Comparison of ENCODE assay signal across 13 mouse cellular contexts in the genomic region with DNA sequence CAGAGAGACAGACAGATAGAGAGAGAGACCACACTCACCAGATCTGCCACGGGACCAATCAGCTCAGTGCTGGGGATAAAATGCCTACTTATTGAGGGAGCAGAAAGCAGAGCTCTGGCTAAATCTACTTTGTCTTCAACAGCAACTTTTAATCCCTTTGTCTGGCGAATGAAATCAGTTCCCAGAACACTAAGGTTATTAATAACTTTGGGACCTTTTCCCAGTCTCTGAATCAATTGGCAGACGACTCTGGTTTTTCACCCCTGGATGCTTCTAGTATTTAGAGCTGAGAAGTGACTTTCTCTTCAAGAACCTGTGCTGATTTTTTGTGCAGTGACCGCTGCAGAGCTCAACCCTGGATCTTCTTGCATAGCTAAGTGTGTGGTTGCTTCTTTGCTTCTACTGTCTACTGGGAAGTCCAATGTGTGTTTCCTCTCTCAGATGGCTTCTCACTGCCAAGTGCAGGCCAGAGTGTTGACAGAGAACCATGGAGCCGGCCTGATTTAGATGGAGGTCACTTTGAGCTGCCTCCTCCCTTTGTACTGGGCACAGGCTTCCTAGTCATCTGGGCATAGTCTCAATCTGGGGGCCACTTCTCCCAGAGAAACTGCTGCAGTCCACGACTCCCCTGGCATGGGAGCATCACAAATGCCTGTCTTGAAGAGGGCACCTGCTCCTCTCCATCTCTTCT. TPM values are rescaled to one million over a fixed set of nuclear protein-coding genes. Genes with fewer than 3 reads are reported as not detected.
DNase-seq lines count a peak whose midpoint lies in the region; ATAC-seq and TF ChIP-seq lines count a peak whose summit lies in the region.
"Had no signal": no experiment of that assay in that cellular context is flagged by ENCODE, and none has a peak within 500 bp of the region (broad histone marks: within the 10 kb centered on the region; RNA-seq: fewer than 3 reads in every experiment).

No protein-coding gene starts in this region.

- H3K27me3 ChIP-seq in heart, embryonic 10.5 days (ENCODE audit: insufficient read depth, poor library complexity, severe bottlenecking), result no peaks in the 10 kb centered on the region
- H3K27me3 ChIP-seq in forebrain, embryonic 10.5 days (ENCODE audit: poor library complexity, severe bottlenecking), result no peaks in the 10 kb centered on the region
- no peaks in the 10 kb centered on the region for H3K27me3 ChIP-seq in stomach, postnatal 0 days (ENCODE audit: control insufficient read depth, insufficient read depth, low read length)
- H3K27me3 ChIP-seq: forebrain, embryonic 12.5 days had no signal

- TF ChIP-seq EP300 in stomach, postnatal 0 days (optimal IDR thresholded peaks at IDR 0.05), result no peak

- no peaks in the 10 kb centered on the region; the same call in 1 of the 2 replicates for H3K4me1 ChIP-seq in heart, embryonic 10.5 days
- no peaks in the 10 kb centered on the region for H3K4me1 ChIP-seq in forebrain, embryonic 10.5 days
- no peaks in the 10 kb centered on the region for H3K4me1 ChIP-seq in stomach, postnatal 0 days (replicated peaks; ENCODE audit: control insufficient read depth, insufficient read depth)
- H3K4me1 ChIP-seq: forebrain, embryonic 12.5 days had no signal

- WGBS in heart, embryonic 10.5 days, result 65% methylated on average over 6 of the region's 6 CpGs
- WGBS in forebrain, embryonic 10.5 days, result 78% methylated on average over 6 of the region's 6 CpGs
- WGBS in stomach, postnatal 0 days, result 50% methylated on average over 6 of the region's 6 CpGs

- no peaks in the 10 kb centered on the region for H3K9me3 ChIP-seq in heart, embryonic 10.5 days
- no peaks in the 10 kb centered on the region for H3K9me3 ChIP-seq in forebrain, embryonic 10.5 days
- no peaks in the 10 kb centered on the region for H3K9me3 ChIP-seq in stomach, postnatal 0 days (ENCODE audit: control insufficient read depth, low read length)
- H3K9me3 ChIP-seq: forebrain, embryonic 12.5 days had no signal

- no peak overlapping the region for H3K9ac ChIP-seq in stomach, postnatal 0 days (ENCODE audit: low read length)
- H3K9ac ChIP-seq: forebrain, embryonic 12.5 days had no signal

- peak; percentile 66 to 80 for DNase-seq in heart, adult 18-20 months
- no peak for DNase-seq in heart, embryonic 10.5 days (ENCODE audit: low spot score)
- DNase-seq in adipocyte (ENCODE audit: low spot score), result peak; percentile 81
- DNase-seq in fibroblast of lung, adult 2 months (ENCODE audit: low read depth), result peak; percentile 82
- DNase-seq in heart, postnatal 14 days, result peak; percentile 25 to 62
- no peak for DNase-seq in forebrain, embryonic 10.5 days (ENCODE audit: extremely low spot score, low spot score)
- no peak for DNase-seq in stomach, postnatal 0 days (ENCODE audit: low spot score)
- DNase-seq: embryo, embryonic 11 days; spleen, adult 18-20 months had no signal

- no peak overlapping the region for H3K4me3 ChIP-seq in heart, embryonic 10.5 days
- H3K4me3 ChIP-seq in forebrain, embryonic 10.5 days, result no peak overlapping the region
- no peak overlapping the region for H3K4me3 ChIP-seq in stomach, postnatal 0 days (ENCODE audit: low read depth, low read length)
- H3K4me3 ChIP-seq: forebrain, embryonic 12.5 days had no signal

- intact Hi-C loops in heart, postnatal 14 days (cut with DNase I), result loop anchor here (2.0 kb wide), 1 partner anchor 30 kb away; a partner anchor contains a TSS

- no peaks in the 10 kb centered on the region for H3K36me3 ChIP-seq in heart, embryonic 10.5 days
- no peaks in the 10 kb centered on the region for H3K36me3 ChIP-seq in forebrain, embryonic 10.5 days (replicated peaks)
- H3K36me3 ChIP-seq in stomach, postnatal 0 days (ENCODE audit: control insufficient read depth, insufficient read depth, low read length), result no peaks in the 10 kb centered on the region
- H3K36me3 ChIP-seq: forebrain, embryonic 12.5 days had no signal

- no peak for ATAC-seq in stomach, postnatal 0 days (ENCODE audit: low FRiP score, low TSS enrichment)
- ATAC-seq in granulocyte monocyte progenitor cell, adult 5-6 weeks (replicated peaks; ENCODE audit: poor library complexity, severe bottlenecking), result no peak
- ATAC-seq: intestine, postnatal 0 days had no signal

- H3K4me2 ChIP-seq in stomach, postnatal 0 days (replicated peaks; ENCODE audit: low read depth), result no peak overlapping the region
- H3K4me2 ChIP-seq: forebrain, embryonic 12.5 days; liver, embryonic 11.5 days had no signal

- TF ChIP-seq CTCF in stomach, postnatal 0 days (IDR thresholded peaks at IDR 0.05; ENCODE audit: low read depth), result no peak

- no peak overlapping the region for H3K27ac ChIP-seq in heart, embryonic 10.5 days
- no peak overlapping the region for H3K27ac ChIP-seq in forebrain, embryonic 10.5 days
- H3K27ac ChIP-seq in stomach, postnatal 0 days (replicated peaks), result no peak overlapping the region
- H3K27ac ChIP-seq: forebrain, embryonic 12.5 days had no signal

RNA-seq across cellular contexts. Expression of a gene that starts 29.6 kb away (rescaled TPM):
- 100 to 1,000 TPM; 398 to 415 TPM for total RNA-seq in heart, adult 18-20 months (2021)
- 72.3 and 110 TPM in 2 replicates for polyA plus RNA-seq in heart, embryonic 10.5 days (2016; fragmentation: Nextera tagmentation; extraction: Ambion mirVana)
- total RNA-seq in heart, postnatal 14 days (2021), result 100 to 1,000 TPM; 290 to 301 TPM
- 91.5 and 94.2 TPM in 2 replicates for polyA plus RNA-seq in forebrain, embryonic 10.5 days (2016; fragmentation: Nextera tagmentation; extraction: Ambion mirVana)
- 11.6 and 12.0 TPM in 2 replicates for polyA plus RNA-seq in stomach, postnatal 0 days (2015; fragmentation: Nextera tagmentation; extraction: Ambion mirVana)
- total RNA-seq in granulocyte monocyte progenitor cell, adult 5-6 weeks (2014; fragmentation: Nextera tagmentation), result 42.8 and 51.1 TPM in 2 replicates
- total RNA-seq in granulocyte monocyte progenitor cell, adult 5-6 weeks (2017), result 40.1 and 51.1 TPM in 2 replicates

RNA-seq across cellular contexts. Expression of a gene that starts 37.6 kb away (rescaled TPM):
- 10 to 100 TPM; 15.1 to 16.9 TPM for total RNA-seq in heart, adult 18-20 months (2021)
- 62.2 and 82.8 TPM in 2 replicates for polyA plus RNA-seq in heart, embryonic 10.5 days (2016; fragmentation: Nextera tagmentation; extraction: Ambion mirVana)
- 10 to 100 TPM; 15.8 to 19.8 TPM for total RNA-seq in heart, postnatal 14 days (2021)
- 108 and 113 TPM in 2 replicates for polyA plus RNA-seq in forebrain, embryonic 10.5 days (2016; fragmentation: Nextera tagmentation; extraction: Ambion mirVana)
- polyA plus RNA-seq in stomach, postnatal 0 days (2015; fragmentation: Nextera tagmentation; extraction: Ambion mirVana), result 50.9 TPM in 2 replicates
- total RNA-seq in granulocyte monocyte progenitor cell, adult 5-6 weeks (2014; fragmentation: Nextera tagmentation), result 109 and 114 TPM in 2 replicates
- 154 and 167 TPM in 2 replicates for total RNA-seq in granulocyte monocyte progenitor cell, adult 5-6 weeks (2017)

RNA-seq across cellular contexts. Expression of a gene that starts 47.7 kb away (rescaled TPM):
- total RNA-seq in heart, adult 18-20 months (2021), result 10 to 100 TPM; 70.0 to 79.9 TPM
- 221 and 282 TPM in 2 replicates for polyA plus RNA-seq in heart, embryonic 10.5 days (2016; fragmentation: Nextera tagmentation; extraction: Ambion mirVana)
- total RNA-seq in heart, postnatal 14 days (2021), result 10 to 100 TPM; 68.1 to 69.7 TPM
- polyA plus RNA-seq in forebrain, embryonic 10.5 days (2016; fragmentation: Nextera tagmentation; extraction: Ambion mirVana), result 395 and 413 TPM in 2 replicates
- polyA plus RNA-seq in stomach, postnatal 0 days (2015; fragmentation: Nextera tagmentation; extraction: Ambion mirVana), result 156 and 174 TPM in 2 replicates
- 64.3 and 66.2 TPM in 2 replicates for total RNA-seq in granulocyte monocyte progenitor cell, adult 5-6 weeks (2014; fragmentation: Nextera tagmentation)
- 56.5 and 76.9 TPM in 2 replicates for total RNA-seq in granulocyte monocyte progenitor cell, adult 5-6 weeks (2017)

Comparison
In these comparisons a context has a peak if more than half of its experiments do, and no peak if none do; other contexts are left out.
1. DNase-seq: peak in heart, adult 18-20 months (2 of 2), adipocyte (single experiment), fibroblast of lung, adult 2 months (single experiment) and heart, postnatal 14 days (2 of 2); none in heart, embryonic 10.5 days (single experiment), forebrain, embryonic 10.5 days (single experiment) and stomach, postnatal 0 days (single experiment).
2. RNA of a gene that starts 29.6 kb away (total RNA-seq): 398 to 415 TPM in heart, adult 18-20 months and 290 to 301 TPM in heart, postnatal 14 days; 40.1 to 51.1 TPM in granulocyte monocyte progenitor cell, adult 5-6 weeks; every median in the first group is over 4 times any median in the second.
3. RNA of a gene that starts 37.6 kb away (total RNA-seq): 109 to 167 TPM in granulocyte monocyte progenitor cell, adult 5-6 weeks; 15.8 to 19.8 TPM in heart, postnatal 14 days and 15.1 to 16.9 TPM in heart, adult 18-20 months; every median in the first group is over 4 times any median in the second.